Mouse (Mus musculus) megakaryocyte-erythroid progenitor cell, adult 5-6 weeks (primary cell): Measurements from ENCODE around the gene Casp12. TPM values are rescaled to one million over a fixed set of nuclear protein-coding genes. Genes with fewer than 3 reads are reported as not detected.

Experiments
- ATAC-seq: replicated peaks from 2 replicates; pipeline ENCODE4 v1.8.0; 2016; ENCODE audit warnings: mild to moderate bottlenecking, inconsistent platforms; ENCODE audit not compliant: severe bottlenecking, poor library complexity, low FRiP score, low TSS enrichment
- total RNA-seq, 2 experiments: library from RNA; stranded (forward) in 1 of 2; stranded (reverse) in 1 of 2; fragments of 200-1000, 215-1000 nt in 1 of 2; fragments of >200 nt in 1 of 2; fragmentation: Nextera tagmentation in 1 of 2; gene quantifications; 2 replicates each; pipeline ENCODE4 v1.2.3; 2014 to 2017

The Casp12 gene
- total RNA-seq, 2 experiments from 2014 or later, result not detected

DNA sequence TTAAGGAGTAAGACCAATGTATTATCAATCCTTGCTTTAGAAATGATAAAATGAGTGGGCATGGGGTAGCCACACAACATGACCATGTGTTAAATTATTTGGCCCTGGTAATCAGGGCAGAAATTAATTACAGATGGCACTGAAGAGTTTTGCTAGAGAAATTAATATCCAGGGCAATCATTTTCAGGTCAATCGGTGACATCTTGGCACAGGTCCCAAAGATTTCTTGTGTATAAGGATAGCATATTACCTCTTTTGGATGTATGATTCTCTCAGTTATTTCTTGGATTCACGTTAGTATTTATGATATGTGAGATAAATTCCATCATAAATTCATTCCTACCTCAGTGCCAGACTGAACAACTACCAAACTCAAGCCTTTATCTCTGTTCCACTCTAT lies 72.6 kb downstream of the Casp12 start:
- no peak for ATAC-seq

Other genes starting within 250 kb of the Casp12 start
- gene Casp1, start 46.9 kb upstream of the Casp12 start, total RNA-seq (2014; fragmentation: Nextera tagmentation), result 3.1 and 3.3 TPM in 2 replicates
- gene Casp1, start 46.9 kb upstream of the Casp12 start, total RNA-seq (2017), result 4.2 and 13.8 TPM in 2 replicates
- gene Casp4, start 36.6 kb upstream of the Casp12 start, total RNA-seq (2014; fragmentation: Nextera tagmentation), result 4.3 and 6.9 TPM in 2 replicates
- 7.1 and 16.0 TPM in 2 replicates for gene Casp4, start 36.6 kb upstream of the Casp12 start, total RNA-seq (2017)